Mouse (Mus musculus): ENCODE measurements around the gene Ctsll3.

- no peak for TF ChIP-seq CTCF (IDR thresholded peaks at IDR 0.05; ENCODE audit: low read depth, low read length)
- no peak for TF ChIP-seq EP300 (IDR thresholded peaks at IDR 0.05; ENCODE audit: insufficient read depth, low read depth, low read length)
- TF ChIP-seq POLR2A (IDR thresholded peaks at IDR 0.05; ENCODE audit: insufficient read depth, low read length): no peak
Observed at GRCm38 (mm10) chr13:60755251-60755650, 47.4 kb downstream of the Ctsll3 start.
